Mouse (Mus musculus) left cerebral cortex, postnatal 10 days (tissue): ENCODE measurements around the gene Catsperd. TPM values are rescaled to one million over a fixed set of nuclear protein-coding genes. Genes with fewer than 3 reads are reported as not detected.
A peak's percentile ranks its signal among the peaks of the same experiment; 100 is the strongest.

ENCODE experiments used
- DNase-seq, 2 experiments: peaks; one replicate each; pipeline ENCODE4 v3.0.0; 2021 to 2022; ENCODE audit warnings: low spot score in 2 of 2, mixed read lengths in 1 of 2; ENCODE audit errors: extremely low spot score in 1 of 2
- intact Hi-C: fragments of 180-260 bp; cut with DNase I; formaldehyde crosslinking; loops from one replicate; pipeline ENCODE4 v1.15.1; 2025
- total RNA-seq, 2 experiments: library from RNA; stranded (reverse); gene quantifications; 2 replicates each; pipeline ENCODE4 v1.2.3; 2021

Catsperd gene
- total RNA-seq, result under 1 TPM; 0.41 to 0.73 TPM

GRCm38 (mm10) chr17:56627530-56628277 lies at the start of gene Catsperd:
Gene Catsperd (plus strand): TSS chr17:56628143.
- DNase-seq, result no peak
- intact Hi-C loops, result loop anchor here (5.0 kb wide), 1 partner anchor 35 kb away; no protein-coding TSS in a partner anchor

DNA sequence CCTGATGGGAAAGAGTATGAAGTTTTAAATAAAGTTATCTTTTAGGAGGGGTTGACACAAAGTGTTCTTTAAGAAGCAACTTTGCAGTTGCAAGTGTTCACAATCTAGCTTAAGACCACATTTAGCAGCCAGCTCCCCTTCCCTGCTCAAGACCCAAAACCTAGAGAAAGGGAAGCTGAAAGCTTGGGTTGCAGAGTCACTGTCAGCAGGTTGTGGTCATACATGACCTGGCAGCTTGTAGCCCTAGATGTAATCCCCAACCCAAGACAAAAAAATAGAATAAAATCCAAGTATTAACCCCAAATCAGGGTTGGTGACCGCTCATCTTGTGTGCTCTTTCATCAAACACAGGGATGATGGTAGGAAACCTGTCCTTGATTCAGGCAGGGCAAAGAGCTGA lies 44.9 kb upstream of the Catsperd start:
- intact Hi-C loops, result no loop called here
- DNase-seq, result no peak

GRCm38 (mm10) chr17:56583611-56584256 lies 44.2 kb upstream of the Catsperd start:
- intact Hi-C loops, result no loop called here
- DNase-seq, result peak in 1 of 2 experiments; percentile 40

GRCm38 (mm10) chr17:56584257-56585130 lies 43.4 kb upstream of the Catsperd start, which contains the start of the genes Safb2 and Safb:
Gene Safb2 (minus strand): TSS chr17:56584585.
Gene Safb (plus strand): TSS chr17:56584825.
- intact Hi-C loops, result no loop called here

DNA sequence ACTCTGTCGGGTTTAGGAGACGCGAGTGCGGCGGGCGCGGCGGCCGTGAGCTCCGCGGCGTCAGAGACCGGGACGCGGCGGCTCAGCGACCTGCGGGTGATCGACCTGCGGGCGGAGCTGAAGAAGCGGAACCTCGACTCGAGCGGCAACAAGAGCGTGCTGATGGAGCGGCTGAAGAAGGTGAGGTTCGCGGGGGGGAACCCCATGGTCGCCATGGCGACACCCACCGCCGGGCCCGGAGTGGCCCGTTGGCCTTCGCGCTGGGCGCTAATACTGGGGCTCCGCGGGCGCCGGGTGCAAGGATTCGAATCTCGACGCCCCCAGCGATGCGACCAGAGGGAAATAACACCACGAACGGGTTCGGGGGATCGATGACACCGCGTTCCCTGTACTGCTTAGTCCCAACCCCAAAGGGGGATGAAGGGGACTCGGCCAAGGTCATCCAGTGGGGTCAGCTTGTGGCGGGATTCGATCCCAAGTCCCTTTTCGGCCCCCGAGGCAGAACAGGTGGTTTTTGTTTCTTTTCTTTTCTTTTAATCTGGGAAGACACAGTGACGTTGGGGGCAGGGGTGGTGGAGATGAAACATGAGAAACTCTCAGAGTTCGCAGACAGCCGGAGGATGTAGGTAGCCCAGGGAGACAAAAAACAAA lies 42.6 kb upstream of the Catsperd start:
- intact Hi-C loops, result no loop called here
- peak; percentile 22 to 73 for DNase-seq

More at GRCm38 (mm10) chr17:56584257-56585130, 43.4 kb upstream of the Catsperd start, which contains the start of the genes Safb2 and Safb:
- DNase-seq, result peak; percentile 98 to 100

- intact Hi-C loops, result no loop called here
Measured at GRCm38 (mm10) chr17:56587773-56588172, 40.2 kb upstream of the Catsperd start.

DNA sequence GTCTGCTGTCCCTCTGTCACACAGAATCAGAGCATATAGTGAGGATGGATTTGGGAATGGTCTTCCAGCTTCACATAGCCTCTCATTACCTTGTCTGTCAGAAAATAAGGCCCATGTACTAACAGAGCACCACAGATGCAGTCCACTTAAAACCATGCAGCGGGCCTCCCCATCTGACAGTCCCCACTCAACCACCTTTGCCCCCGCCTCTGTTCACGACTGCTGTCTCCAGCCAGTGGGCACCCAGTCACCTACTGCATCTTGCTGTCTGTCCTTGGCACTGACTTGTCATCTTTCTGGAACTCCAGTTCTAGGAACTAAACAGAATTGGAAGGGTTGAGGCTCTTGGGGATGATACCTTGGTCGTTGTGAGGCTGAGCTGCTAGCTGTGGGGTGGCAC lies 39.0 kb upstream of the Catsperd start:
- no peak for DNase-seq
- intact Hi-C loops, result no loop called here

More at GRCm38 (mm10) chr17:56587773-56588172, 40.2 kb upstream of the Catsperd start:
- no peak for DNase-seq

GRCm38 (mm10) chr17:56592553-56592952 lies 35.4 kb upstream of the Catsperd start:
- intact Hi-C loops, result no loop called here
- DNase-seq, result no peak

DNA sequence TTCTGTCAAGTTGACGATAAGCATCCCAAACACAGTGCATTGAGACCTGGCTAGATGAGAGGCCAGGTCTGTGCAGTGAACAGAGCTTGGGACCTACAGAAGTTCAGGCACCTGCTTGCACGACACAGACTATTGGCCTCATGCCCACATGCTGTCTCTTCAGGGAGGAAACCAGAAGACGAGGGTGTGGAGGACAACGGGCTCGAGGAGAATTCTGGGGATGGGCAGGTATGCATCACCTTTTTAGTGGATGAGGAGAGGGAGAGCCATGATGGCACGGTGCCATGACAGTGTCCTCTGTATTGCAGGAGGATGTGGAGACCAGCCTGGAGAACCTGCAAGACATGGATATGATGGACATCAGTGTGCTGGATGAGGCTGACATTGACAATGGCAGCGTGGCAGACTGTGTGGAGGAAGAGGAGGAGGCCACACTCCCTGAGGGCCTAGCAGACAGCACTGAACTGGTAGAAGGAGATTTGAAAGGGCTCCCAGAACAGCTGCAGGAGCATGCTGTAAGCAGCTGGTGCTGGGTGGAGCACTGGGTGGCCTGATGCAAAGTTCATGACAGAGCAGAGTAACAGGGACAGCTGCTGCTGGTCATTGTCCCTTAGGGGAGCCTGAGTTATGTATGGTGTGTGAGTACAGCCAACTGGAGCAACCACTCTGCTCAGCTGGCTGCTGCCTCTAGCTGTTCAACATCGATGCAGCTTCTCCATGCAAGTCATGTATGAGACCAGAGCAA lies 34.2 kb upstream of the Catsperd start:
- peak in 1 of 2 experiments; percentile 59 for DNase-seq
- intact Hi-C loops, result no loop called here

DNA sequence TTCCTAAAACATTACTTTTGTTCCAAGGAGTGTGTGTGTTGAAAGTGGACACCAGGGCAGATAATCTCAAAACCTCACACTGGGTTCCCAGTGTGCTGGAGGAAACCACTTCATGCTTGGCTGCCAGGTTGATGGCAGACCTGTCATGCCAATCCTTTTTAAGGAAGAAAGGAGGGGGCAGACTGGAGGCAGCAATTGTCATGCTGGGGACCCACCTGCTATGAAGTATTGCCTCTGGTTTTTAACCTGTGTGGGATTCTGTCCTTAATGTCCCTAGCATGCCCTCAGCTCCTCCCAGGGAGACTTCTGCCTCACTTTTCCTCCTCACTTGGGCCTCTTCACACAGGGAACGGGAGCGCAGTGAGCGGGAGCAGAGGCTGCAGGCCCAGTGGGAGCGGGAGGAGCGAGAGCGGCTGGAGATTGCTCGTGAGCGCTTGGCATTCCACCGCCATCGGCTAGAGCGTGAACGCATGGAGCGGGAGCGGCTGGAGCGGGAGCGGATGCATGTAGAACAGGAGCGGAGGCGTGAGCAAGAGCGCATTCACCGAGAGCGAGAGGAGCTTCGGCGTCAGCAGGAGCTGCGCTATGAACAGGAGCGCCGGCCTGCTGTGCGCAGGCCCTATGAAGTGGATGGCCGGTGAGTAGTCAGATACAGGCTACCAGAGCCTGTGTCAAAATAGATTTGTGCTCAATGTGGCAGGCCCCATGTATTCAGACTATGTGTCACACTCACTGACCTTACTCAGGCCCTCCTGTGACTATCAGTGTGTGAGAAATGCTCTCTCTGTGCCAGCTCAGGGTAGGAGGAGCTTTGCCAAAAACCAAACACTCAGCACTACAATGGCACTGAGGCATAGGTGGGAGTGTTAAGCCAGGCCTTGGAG lies 24.5 kb upstream of the Catsperd start:
- intact Hi-C loops, result no loop called here
- DNase-seq, result no peak

DNA sequence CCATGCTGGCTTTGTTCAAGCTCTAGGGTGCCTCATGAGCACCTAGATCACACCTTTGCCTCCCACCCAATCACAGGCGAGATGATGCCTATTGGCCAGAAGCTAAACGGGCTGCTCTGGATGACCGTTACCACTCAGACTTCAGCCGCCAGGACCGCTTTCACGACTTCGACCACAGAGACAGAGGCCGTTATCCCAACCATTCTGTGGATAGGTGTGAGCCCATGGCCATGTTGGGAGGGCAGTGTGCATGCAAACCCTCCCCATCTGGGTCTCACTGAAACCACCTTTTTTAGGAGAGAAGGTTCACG lies 23.9 kb upstream of the Catsperd start:
- intact Hi-C loops, result no loop called here
- DNase-seq, result no peak

DNA sequence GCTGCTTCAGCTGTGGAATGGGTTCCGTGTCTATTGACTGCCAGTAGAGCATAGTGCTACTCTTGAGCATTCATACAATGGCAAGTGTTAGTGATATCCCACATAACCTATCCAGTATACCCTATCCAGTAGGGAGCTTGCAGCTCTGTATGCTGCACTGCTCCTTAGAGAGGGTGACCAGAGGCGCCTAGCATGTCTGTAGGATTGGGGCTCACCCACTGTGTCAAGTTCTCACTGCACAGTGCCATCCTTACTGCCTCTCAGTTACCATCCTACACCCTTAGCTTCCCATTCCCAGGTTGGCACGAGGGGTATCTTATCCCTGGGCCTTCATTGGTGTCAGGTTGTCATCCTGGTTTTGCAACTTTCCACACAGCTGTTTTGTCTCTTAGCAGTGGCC lies 23.5 kb upstream of the Catsperd start:
- DNase-seq, result no peak
- intact Hi-C loops, result no loop called here

GRCm38 (mm10) chr17:56605431-56605830 lies 22.5 kb upstream of the Catsperd start:
- intact Hi-C loops, result no loop called here

DNA sequence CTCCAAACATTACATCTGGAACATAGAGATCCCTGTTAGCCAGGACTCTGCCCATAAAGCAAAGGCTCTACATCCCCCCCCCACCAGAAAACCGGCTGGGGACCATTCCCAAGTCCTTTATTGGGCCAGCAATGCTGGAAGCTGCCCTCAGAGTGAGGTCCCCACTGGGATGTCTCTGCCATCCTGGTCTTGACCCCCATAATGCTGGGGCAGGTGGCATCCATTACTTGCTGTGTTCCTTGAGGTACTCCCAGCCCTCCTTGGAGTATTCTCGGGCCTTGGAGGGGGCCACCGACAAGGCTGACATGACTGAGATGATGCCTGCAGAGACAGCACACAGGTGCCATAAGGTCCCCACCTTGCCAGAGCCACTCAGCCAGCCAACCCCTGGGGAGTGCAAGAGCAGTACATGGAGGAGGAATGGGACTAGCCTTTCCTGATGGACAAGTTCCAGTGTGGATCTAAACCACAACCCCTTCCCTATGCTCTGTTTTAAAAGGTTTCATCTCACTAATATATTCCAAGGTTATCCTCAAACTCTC lies 20.4 kb upstream of the Catsperd start:
- DNase-seq, result no peak
- intact Hi-C loops, result no loop called here

More at GRCm38 (mm10) chr17:56605431-56605830, 22.5 kb upstream of the Catsperd start:
- no peak for DNase-seq

DNA sequence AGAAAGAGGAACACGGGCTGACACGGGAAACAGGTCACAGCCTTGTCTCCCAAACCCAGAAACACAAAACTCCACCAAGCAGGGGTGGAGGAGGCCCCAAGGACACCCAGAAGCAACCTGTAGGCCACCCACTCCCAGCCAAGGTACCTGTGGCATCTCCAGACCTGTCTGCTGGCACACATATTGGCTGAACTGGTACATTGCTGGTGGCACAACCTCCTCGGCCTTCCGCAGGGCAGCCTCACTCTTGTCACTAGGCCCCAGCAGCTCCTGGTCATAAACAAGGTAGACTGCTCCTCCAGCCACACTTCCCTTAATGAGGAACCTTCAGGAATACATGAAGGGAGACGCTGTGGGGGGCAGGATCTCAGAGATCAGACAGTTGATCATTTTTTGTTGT lies 19.2 kb upstream of the Catsperd start:
- DNase-seq, result no peak
- intact Hi-C loops, result no loop called here

DNA sequence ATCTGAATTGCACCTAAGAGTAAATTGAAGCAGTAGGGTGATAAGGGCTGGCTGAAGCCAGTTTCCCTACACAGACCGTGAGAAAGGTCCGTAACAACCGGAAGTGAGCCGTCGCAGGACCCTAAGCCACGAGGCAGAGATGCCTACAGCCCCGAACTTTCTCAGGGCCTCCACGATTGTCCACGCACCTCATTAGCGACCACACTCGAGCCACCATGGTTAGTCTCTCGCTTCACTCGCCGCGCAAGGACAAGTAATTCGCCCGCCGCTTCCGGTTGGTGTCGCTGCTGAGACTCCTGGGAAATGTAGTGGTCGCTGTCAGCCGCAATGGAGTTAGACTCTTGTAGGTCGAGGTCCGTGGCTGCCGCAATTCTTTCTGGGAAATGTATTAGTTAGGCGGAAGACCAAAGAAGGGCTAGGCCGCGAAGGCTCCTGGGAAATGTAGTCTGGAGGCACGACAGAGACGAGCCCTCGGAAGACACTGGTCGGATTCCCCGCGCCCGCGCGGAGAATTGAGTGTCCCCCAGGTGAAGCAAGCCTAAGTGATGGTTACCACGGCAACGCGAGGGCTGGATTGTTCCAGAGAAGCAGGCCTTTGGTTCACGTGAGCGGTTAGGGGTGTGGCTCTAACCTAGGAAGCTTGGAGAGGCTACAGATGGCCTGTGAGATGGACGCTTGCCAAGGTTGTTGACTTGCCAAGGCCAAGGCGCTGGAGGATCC lies 18.3 kb upstream of the Catsperd start, which contains the start of gene 2410015M20Rik:
Gene 2410015M20Rik, minus strand, starts transcription at position 320 of the 720 bp plus-strand sequence.
- DNase-seq, result peak; percentile 95 to 98
- intact Hi-C loops, result loop anchor here (5.0 kb wide), 1 partner anchor 63 kb away; the partner anchor contains the start of gene Ranbp3
